Mouse (Mus musculus) embryonic fibroblast, embryonic 13.5 days (primary cell): Measurements from ENCODE around the gene Rfesd.

ENCODE experiments used
- CTCF ChIP-seq: IDR thresholded peaks from 2 replicates; pipeline ENCODE4 v1.5.1; 2011; ENCODE audit warnings: mild to moderate bottlenecking, control low read depth, low read length, moderate library complexity, borderline replicate concordance; ENCODE audit not compliant: insufficient read depth
- POLR2A ChIP-seq: IDR thresholded peaks from 2 replicates; pipeline ENCODE4 v1.6.1; 2011; ENCODE audit warnings: low read depth, mild to moderate bottlenecking, control low read depth, low read length, moderate library complexity

- no peak for TF ChIP-seq POLR2A
- no peak for TF ChIP-seq CTCF
Observed at GRCm38 (mm10) chr13:76017465-76017864, 1.1 kb downstream of the Rfesd start.
